Mouse (Mus musculus): ENCODE measurements at regions not wholly inside any gene's neighbourhood (a gene's known extent, or its start where the extent isn't known, plus 50 kb on each side); places are given as distances from the start of the nearest gene placed in this dataset.

DNA sequence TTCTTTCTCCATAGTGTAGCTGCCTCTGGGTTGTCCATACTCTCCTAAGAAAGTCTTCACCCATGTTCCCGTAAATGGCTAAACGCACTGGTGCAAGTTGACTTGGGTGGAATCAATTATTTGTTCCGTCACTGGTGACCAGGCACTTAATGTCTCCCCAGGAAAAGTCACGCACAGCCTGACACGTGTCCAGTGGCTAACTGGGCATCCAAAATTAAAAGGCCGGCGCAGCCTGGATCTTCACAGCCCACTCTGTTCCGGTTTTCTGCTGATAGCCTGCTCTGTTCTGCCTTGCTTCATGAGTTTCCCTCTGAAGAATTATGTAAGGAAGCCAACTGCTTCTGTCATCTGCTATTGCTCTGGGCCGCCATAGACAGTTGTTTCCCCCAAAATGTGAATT lies 81.3 kb upstream of the Rbms3 start:
- H3K27me3 ChIP-seq (ENCODE audit: control insufficient read depth, insufficient read depth, insufficient read length), result no peaks in the 10 kb centered on the region
- H3K4me2 ChIP-seq (ENCODE audit: low read depth), result no peak overlapping the region
- TF ChIP-seq MAX (IDR thresholded peaks at IDR 0.05; ENCODE audit: low read depth) (no peak), MYOD1 (IDR thresholded peaks at IDR 0.05; ENCODE audit: control insufficient read depth in 1 of 3, insufficient read length in 2 of 3, low read depth in 2 of 3) (no peak), E2F4 (IDR thresholded peaks at IDR 0.05; ENCODE audit: insufficient read depth) (no peak), POLR2AphosphoS2 (IDR thresholded peaks at IDR 0.05; ENCODE audit: insufficient read length, low read depth) (no peak), CEBPB (IDR thresholded peaks at IDR 0.05; ENCODE audit: insufficient read depth, poor library complexity, severe bottlenecking) (no peak), TCF3 (IDR thresholded peaks at IDR 0.05; ENCODE audit: insufficient read length, low read depth) (no peak), MYOG (IDR thresholded peaks at IDR 0.05; ENCODE audit: control insufficient read depth in 1 of 3, insufficient read depth in 1 of 3, insufficient read length in 2 of 3, low read depth in 2 of 3) (no peak), TCF12 (IDR thresholded peaks at IDR 0.05; ENCODE audit: insufficient read depth, poor library complexity, severe bottlenecking) (no peak), POLR2A (IDR thresholded peaks at IDR 0.05; ENCODE audit: insufficient read length, low read depth) (no peak), SRF (IDR thresholded peaks at IDR 0.05; ENCODE audit: control insufficient read depth, insufficient read length, low read depth) (no peak), REST (IDR thresholded peaks at IDR 0.05; ENCODE audit: insufficient read depth, insufficient read length) (no peak)
- H3K4me3 ChIP-seq, result no peak overlapping the region
- no peaks in the 10 kb centered on the region for H3K79me2 ChIP-seq (ENCODE audit: control insufficient read depth, insufficient read depth)
- no peak overlapping the region for H3ac ChIP-seq (ENCODE audit: control insufficient read depth, insufficient read length)
- no peaks in the 10 kb centered on the region for H3K36me3 ChIP-seq (ENCODE audit: control insufficient read depth, insufficient read depth)

DNA sequence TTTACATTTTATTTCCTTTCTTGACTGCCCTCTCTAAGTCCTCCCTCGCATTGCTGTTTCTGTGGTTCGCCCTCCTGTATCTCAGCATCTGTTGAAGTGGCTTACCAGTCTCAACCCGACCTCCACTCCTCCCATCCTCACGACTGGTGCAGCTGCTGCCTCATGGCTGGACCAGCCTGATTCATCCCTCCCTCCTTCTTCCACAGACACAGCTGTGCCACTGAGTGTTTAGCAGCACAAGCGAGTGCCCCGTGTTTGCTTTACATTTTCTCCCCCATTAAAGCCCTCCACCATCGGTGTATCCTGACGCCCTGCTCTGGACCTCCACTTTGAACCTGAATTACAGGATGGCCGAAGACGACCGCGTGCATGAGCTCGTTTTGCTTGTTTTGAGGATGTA lies 80.0 kb upstream of the Rbms3 start:
- TF ChIP-seq REST (IDR thresholded peaks at IDR 0.05; ENCODE audit: insufficient read depth, insufficient read length) (no peak), MAX (IDR thresholded peaks at IDR 0.05; ENCODE audit: low read depth) (no peak), TCF12 (IDR thresholded peaks at IDR 0.05; ENCODE audit: insufficient read depth, poor library complexity, severe bottlenecking) (no peak), USF1 (IDR thresholded peaks at IDR 0.05; ENCODE audit: low read depth) (no peak), TCF3 (IDR thresholded peaks at IDR 0.05; ENCODE audit: insufficient read length, low read depth) (no peak), CEBPB (IDR thresholded peaks at IDR 0.05; ENCODE audit: insufficient read depth, poor library complexity, severe bottlenecking) (no peak), MYOD1 (IDR thresholded peaks at IDR 0.05; ENCODE audit: control insufficient read depth in 1 of 3, insufficient read length in 2 of 3, low read depth in 2 of 3) (peak in 2 of 3 experiments; percentile 65 to 80), E2F4 (IDR thresholded peaks at IDR 0.05; ENCODE audit: insufficient read depth) (no peak), SRF (IDR thresholded peaks at IDR 0.05; ENCODE audit: control insufficient read depth, insufficient read length, low read depth) (no peak), MYOG (IDR thresholded peaks at IDR 0.05; ENCODE audit: control insufficient read depth in 1 of 3, insufficient read depth in 1 of 3, insufficient read length in 2 of 3, low read depth in 2 of 3) (peak in 2 of 3 experiments; percentile 20 to 32), POLR2AphosphoS2 (IDR thresholded peaks at IDR 0.05; ENCODE audit: insufficient read length, low read depth) (no peak), POLR2A (IDR thresholded peaks at IDR 0.05; ENCODE audit: insufficient read length, low read depth) (no peak)
- Histone ChIP-seq H3K36me3 (ENCODE audit: control insufficient read depth, insufficient read depth) (no peaks in the 10 kb centered on the region), H3K4me3 (no peak overlapping the region), H3ac (ENCODE audit: control insufficient read depth, insufficient read length) (no peak overlapping the region), H3K79me2 (ENCODE audit: control insufficient read depth, insufficient read depth) (no peaks in the 10 kb centered on the region), H3K4me2 (ENCODE audit: low read depth) (no peak overlapping the region), H3K27me3 (ENCODE audit: control insufficient read depth, insufficient read depth, insufficient read length) (no peaks in the 10 kb centered on the region)

DNA sequence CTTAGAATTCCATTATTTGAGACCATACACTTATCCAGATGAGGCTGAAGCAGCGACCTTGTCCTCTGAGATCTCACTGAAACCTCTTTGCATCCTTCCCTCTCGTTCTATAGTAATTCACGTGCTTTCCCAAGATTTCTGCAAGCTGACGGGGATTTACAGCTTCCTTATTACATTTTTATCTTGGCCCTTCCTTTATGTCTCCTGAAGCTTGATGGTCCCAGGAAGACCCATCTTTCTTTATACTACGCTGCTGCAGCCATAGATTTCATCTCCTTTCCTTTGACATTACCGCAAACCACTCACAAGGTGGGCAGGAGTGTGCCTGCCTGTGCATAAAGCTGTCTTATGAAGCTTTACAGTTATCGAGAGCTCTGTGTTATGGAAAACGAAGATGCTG lies 63.3 kb upstream of the Rbms3 start:
- H3K36me3 ChIP-seq (ENCODE audit: control insufficient read depth, insufficient read depth), result no peaks in the 10 kb centered on the region
- H3ac ChIP-seq (ENCODE audit: control insufficient read depth, insufficient read length), result no peak overlapping the region
- TF ChIP-seq CEBPB (IDR thresholded peaks at IDR 0.05; ENCODE audit: insufficient read depth, poor library complexity, severe bottlenecking), result no peak
- TF ChIP-seq MYOD1 (IDR thresholded peaks at IDR 0.05; ENCODE audit: control insufficient read depth in 1 of 3, insufficient read length in 2 of 3, low read depth in 2 of 3), result no peak
- TF ChIP-seq USF1 (IDR thresholded peaks at IDR 0.05; ENCODE audit: low read depth), result no peak
- TF ChIP-seq E2F4 (IDR thresholded peaks at IDR 0.05; ENCODE audit: insufficient read depth), result no peak
- TF ChIP-seq POLR2AphosphoS2 (IDR thresholded peaks at IDR 0.05; ENCODE audit: insufficient read length, low read depth), result no peak
- no peak for TF ChIP-seq POLR2A (IDR thresholded peaks at IDR 0.05; ENCODE audit: insufficient read length, low read depth)
- no peak for TF ChIP-seq MYOG (IDR thresholded peaks at IDR 0.05; ENCODE audit: control insufficient read depth in 1 of 3, insufficient read depth in 1 of 3, insufficient read length in 2 of 3, low read depth in 2 of 3)
- no peak for TF ChIP-seq SRF (IDR thresholded peaks at IDR 0.05; ENCODE audit: control insufficient read depth, insufficient read length, low read depth)
- TF ChIP-seq TCF12 (IDR thresholded peaks at IDR 0.05; ENCODE audit: insufficient read depth, poor library complexity, severe bottlenecking), result no peak
- TF ChIP-seq TCF3 (IDR thresholded peaks at IDR 0.05; ENCODE audit: insufficient read length, low read depth), result no peak
- no peak for TF ChIP-seq REST (IDR thresholded peaks at IDR 0.05; ENCODE audit: insufficient read depth, insufficient read length)
- no peak for TF ChIP-seq MAX (IDR thresholded peaks at IDR 0.05; ENCODE audit: low read depth)
- no peaks in the 10 kb centered on the region for H3K79me2 ChIP-seq (ENCODE audit: control insufficient read depth, insufficient read depth)
- peak overlapping the region; percentile 46 for H3K4me2 ChIP-seq (ENCODE audit: low read depth)
- no peaks in the 10 kb centered on the region for H3K27me3 ChIP-seq (ENCODE audit: control insufficient read depth, insufficient read depth, insufficient read length)
- H3K4me3 ChIP-seq, result no peak overlapping the region

GRCm38 (mm10) chr9:117692486-117692885 lies 62.8 kb upstream of the Rbms3 start:
- Histone ChIP-seq H3K79me2 (ENCODE audit: control insufficient read depth, insufficient read depth) (no peaks in the 10 kb centered on the region), H3K27me3 (ENCODE audit: control insufficient read depth, insufficient read depth, insufficient read length) (no peaks in the 10 kb centered on the region), H3K4me3 (no peak overlapping the region), H3K4me2 (ENCODE audit: low read depth) (peak overlapping the region; percentile 46), H3ac (ENCODE audit: control insufficient read depth, insufficient read length) (no peak overlapping the region), H3K36me3 (ENCODE audit: control insufficient read depth, insufficient read depth) (no peaks in the 10 kb centered on the region)
- no peak for TF ChIP-seq MAX (IDR thresholded peaks at IDR 0.05; ENCODE audit: low read depth)
- no peak for TF ChIP-seq POLR2AphosphoS2 (IDR thresholded peaks at IDR 0.05; ENCODE audit: insufficient read length, low read depth)
- TF ChIP-seq CEBPB (IDR thresholded peaks at IDR 0.05; ENCODE audit: insufficient read depth, poor library complexity, severe bottlenecking), result 0 out of 2 replicates have a peak, but pooled peaks have one; percentile 3

GRCm38 (mm10) chr9:117689946-117690345 lies 60.2 kb upstream of the Rbms3 start:
- no peak for TF ChIP-seq MYOG (IDR thresholded peaks at IDR 0.05; ENCODE audit: control insufficient read depth in 1 of 3, insufficient read depth in 1 of 3, insufficient read length in 2 of 3, low read depth in 2 of 3)
- no peak for TF ChIP-seq E2F4 (IDR thresholded peaks at IDR 0.05; ENCODE audit: insufficient read depth)
- TF ChIP-seq TCF12 (IDR thresholded peaks at IDR 0.05; ENCODE audit: insufficient read depth, poor library complexity, severe bottlenecking), result no peak
- TF ChIP-seq MYOD1 (IDR thresholded peaks at IDR 0.05; ENCODE audit: control insufficient read depth in 1 of 3, insufficient read length in 2 of 3, low read depth in 2 of 3), result no peak
- no peak for TF ChIP-seq SRF (IDR thresholded peaks at IDR 0.05; ENCODE audit: control insufficient read depth, insufficient read length, low read depth)
- no peak for TF ChIP-seq CEBPB (IDR thresholded peaks at IDR 0.05; ENCODE audit: insufficient read depth, poor library complexity, severe bottlenecking)
- no peak for TF ChIP-seq TCF3 (IDR thresholded peaks at IDR 0.05; ENCODE audit: insufficient read length, low read depth)
- no peak for TF ChIP-seq POLR2AphosphoS2 (IDR thresholded peaks at IDR 0.05; ENCODE audit: insufficient read length, low read depth)
- TF ChIP-seq REST (IDR thresholded peaks at IDR 0.05; ENCODE audit: insufficient read depth, insufficient read length), result no peak
- no peak for TF ChIP-seq POLR2A (IDR thresholded peaks at IDR 0.05; ENCODE audit: insufficient read length, low read depth)
- TF ChIP-seq MAX (IDR thresholded peaks at IDR 0.05; ENCODE audit: low read depth), result no peak
- no peak for TF ChIP-seq USF1 (IDR thresholded peaks at IDR 0.05; ENCODE audit: low read depth)
- no peaks in the 10 kb centered on the region for H3K79me2 ChIP-seq (ENCODE audit: control insufficient read depth, insufficient read depth)

More at GRCm38 (mm10) chr9:117689946-117690345, 60.2 kb upstream of the Rbms3 start:
- no peak overlapping the region for H3ac ChIP-seq (ENCODE audit: control insufficient read depth, insufficient read length)
- no peaks in the 10 kb centered on the region for H3K27me3 ChIP-seq (ENCODE audit: control insufficient read depth, insufficient read depth, insufficient read length)
- no peaks in the 10 kb centered on the region for H3K36me3 ChIP-seq (ENCODE audit: control insufficient read depth, insufficient read depth)
- no peak overlapping the region for H3K4me2 ChIP-seq (ENCODE audit: low read depth)
- no peak overlapping the region for H3K4me3 ChIP-seq

All from myocyte (in vitro differentiated cells).